Mouse (Mus musculus) cortical plate, adult 2 months (tissue): ENCODE data around the gene Blmh.

Experiments used
- CTCF ChIP-seq: fragments of 200-500 bp; IDR thresholded peaks from 2 replicates; pipeline ENCODE4 v1.5.1; 2011; ENCODE audit warnings: mild to moderate bottlenecking, control low read depth, low read length; ENCODE audit not compliant: insufficient read depth; ENCODE audit errors: extremely low read depth
- POLR2A ChIP-seq: fragments of 200-500 bp; IDR thresholded peaks from 2 replicates; pipeline ENCODE4 v1.6.1; 2011; ENCODE audit warnings: mild to moderate bottlenecking, low read length, control low read depth; ENCODE audit not compliant: insufficient read depth; ENCODE audit errors: extremely low read depth

GRCm38 (mm10) chr11:76912055-76912395 is 12.6 kb upstream of the Blmh start:
- TF ChIP-seq CTCF (no peak), POLR2A (no peak)
